Comparison of ENCODE assay signal across 8 mouse cellular contexts in the genomic region with DNA sequence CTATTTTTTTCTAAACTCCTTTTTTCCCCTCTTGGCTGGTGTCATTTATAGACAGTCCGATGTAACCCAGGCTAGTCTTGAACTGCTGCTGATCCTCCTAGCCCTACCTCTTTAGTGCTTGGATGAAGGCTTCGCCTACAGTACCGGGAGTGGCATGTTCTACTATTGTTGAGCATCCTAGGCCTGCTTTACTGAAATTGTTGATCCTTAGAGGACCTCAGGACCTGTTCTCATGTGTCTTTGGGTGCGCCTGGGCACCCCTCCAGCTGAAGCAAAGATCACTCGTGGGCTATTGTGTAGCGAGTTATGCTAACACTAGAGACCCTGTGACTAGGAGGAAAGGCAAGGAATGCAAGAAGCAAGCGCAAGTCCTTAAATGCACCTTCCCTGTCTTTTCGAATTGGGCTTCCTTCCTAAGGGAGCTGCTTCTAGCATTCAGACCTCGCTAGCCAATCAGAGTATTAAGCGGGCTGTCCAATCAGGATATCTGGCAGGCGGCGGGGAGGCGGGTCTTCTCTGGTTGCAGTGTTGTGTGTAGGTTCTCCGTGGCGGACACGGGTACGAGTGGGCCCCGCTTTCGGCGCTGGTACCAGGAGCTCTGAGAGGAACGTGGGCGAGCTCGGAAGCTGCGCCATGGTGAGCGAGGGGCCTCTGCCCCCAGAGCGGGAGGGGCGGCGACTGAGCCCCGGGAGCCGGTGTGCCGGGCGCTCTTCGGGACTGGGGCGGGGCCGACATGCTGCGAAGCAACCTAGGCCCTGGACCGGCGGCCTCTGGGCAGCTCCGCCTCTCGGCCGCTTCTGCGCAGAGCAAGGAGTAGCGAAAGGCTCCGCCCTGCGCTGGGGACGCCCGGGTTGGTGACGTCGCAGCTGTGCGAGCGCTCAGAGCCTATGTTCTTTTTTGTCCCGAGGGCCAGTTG. TPM values are rescaled to one million over a fixed set of nuclear protein-coding genes. Genes with fewer than 3 reads are reported as not detected.
DNase-seq lines count a peak whose midpoint lies in the region; ATAC-seq and TF ChIP-seq lines count a peak whose summit lies in the region.

No protein-coding gene starts in this region.

- no peak for TF ChIP-seq EP300 in ES-Bruce4 (IDR thresholded peaks at IDR 0.05; ENCODE audit: insufficient read depth, low read depth, low read length)
- TF ChIP-seq EP300 in liver, postnatal 0 days (IDR thresholded peaks at IDR 0.05; ENCODE audit: low read depth), result no peak

- no peak for TF ChIP-seq CTCF in ES-Bruce4 (IDR thresholded peaks at IDR 0.05; ENCODE audit: low read depth, low read length)
- TF ChIP-seq CTCF in liver, postnatal 0 days (IDR thresholded peaks at IDR 0.05; ENCODE audit: low read depth), result peak; percentile 53

- intact Hi-C loops in heart, postnatal 10 days (cut with DNase I), result loop anchor here (5.0 kb wide), 2 partner anchors 35 to 105 kb away; no protein-coding TSS in a partner anchor

- H3K4me3 ChIP-seq in ES-Bruce4 (ENCODE audit: low read depth, low read length), result peak overlapping the region; percentile 90
- peak overlapping the region; percentile 72 for H3K4me3 ChIP-seq in forebrain, embryonic 13.5 days
- H3K4me3 ChIP-seq in liver, postnatal 0 days (ENCODE audit: low read depth, low read length), result peak overlapping the region; percentile 69
- peak overlapping the region; percentile 66 for H3K4me3 ChIP-seq in neural tube, embryonic 14.5 days (ENCODE audit: low read depth, low read length)

- no peaks in the 10 kb centered on the region for H3K9me3 ChIP-seq in ES-Bruce4 (replicated peaks; ENCODE audit: control insufficient read depth, insufficient read depth, low read length, poor library complexity, severe bottlenecking)
- no peaks in the 10 kb centered on the region for H3K9me3 ChIP-seq in forebrain, embryonic 13.5 days (replicated peaks)
- H3K9me3 ChIP-seq in liver, postnatal 0 days (ENCODE audit: low read length), result no peaks in the 10 kb centered on the region
- H3K9me3 ChIP-seq in neural tube, embryonic 14.5 days (ENCODE audit: control insufficient read depth, low read length), result no peaks in the 10 kb centered on the region

- H3K4me1 ChIP-seq in ES-Bruce4 (ENCODE audit: control insufficient read depth, insufficient read depth, low read length), result no peaks in the 10 kb centered on the region
- peaks cover 18% of the 10 kb centered on the region for H3K4me1 ChIP-seq in forebrain, embryonic 13.5 days
- peaks cover 5% of the 10 kb centered on the region for H3K4me1 ChIP-seq in liver, postnatal 0 days (ENCODE audit: insufficient read depth)
- H3K4me1 ChIP-seq in neural tube, embryonic 14.5 days (ENCODE audit: control insufficient read depth, insufficient read depth, low read length), result 0 out of 2 replicates have a peak, but pooled peaks cover 5% of the 10 kb centered on the region

- H3K27ac ChIP-seq in ES-Bruce4 (ENCODE audit: insufficient read depth, low read length), result peak overlapping the region; percentile 77
- H3K27ac ChIP-seq in forebrain, embryonic 13.5 days, result peak overlapping the region; percentile 92
- peak overlapping the region; percentile 90 for H3K27ac ChIP-seq in liver, postnatal 0 days (ENCODE audit: low read depth)
- H3K27ac ChIP-seq in neural tube, embryonic 14.5 days (ENCODE audit: low read depth, low read length), result peak overlapping the region; percentile 91

- H3K36me3 ChIP-seq in ES-Bruce4 (ENCODE audit: control insufficient read depth, insufficient read depth, low read length, poor library complexity, severe bottlenecking), result 0 out of 2 replicates have a peak, but pooled peaks cover 2% of the 10 kb centered on the region
- peaks cover 15% of the 10 kb centered on the region for H3K36me3 ChIP-seq in forebrain, embryonic 13.5 days (ENCODE audit: poor library complexity, severe bottlenecking)
- H3K36me3 ChIP-seq in liver, postnatal 0 days (replicated peaks; ENCODE audit: insufficient read depth, low read length), result peaks cover 6% of the 10 kb centered on the region
- peaks cover 6% of the 10 kb centered on the region; the same call in 1 of the 2 replicates for H3K36me3 ChIP-seq in neural tube, embryonic 14.5 days (ENCODE audit: control insufficient read depth, insufficient read depth, low read length)

- H3K9ac ChIP-seq in ES-Bruce4 (ENCODE audit: low read depth, poor library complexity, severe bottlenecking), result peak overlapping the region; percentile 85
- peak overlapping the region; percentile 85 for H3K9ac ChIP-seq in forebrain, embryonic 13.5 days
- peak overlapping the region; percentile 72 for H3K9ac ChIP-seq in liver, postnatal 0 days (replicated peaks)
- peak overlapping the region; percentile 76 for H3K9ac ChIP-seq in neural tube, embryonic 14.5 days (replicated peaks; ENCODE audit: low read depth, low read length)

- H3K4me2 ChIP-seq in forebrain, embryonic 13.5 days, result peak overlapping the region; percentile 62
- peak overlapping the region; percentile 84 for H3K4me2 ChIP-seq in liver, postnatal 0 days (ENCODE audit: low read depth, low read length)
- peak overlapping the region; percentile 58 for H3K4me2 ChIP-seq in neural tube, embryonic 14.5 days (ENCODE audit: low read depth, low read length)

- no peaks in the 10 kb centered on the region for H3K27me3 ChIP-seq in ES-Bruce4 (ENCODE audit: control insufficient read depth, insufficient read depth, low read length, poor library complexity, severe bottlenecking)
- no peaks in the 10 kb centered on the region for H3K27me3 ChIP-seq in forebrain, embryonic 13.5 days
- H3K27me3 ChIP-seq in liver, postnatal 0 days (ENCODE audit: insufficient read depth, low read length), result no peaks in the 10 kb centered on the region
- no peaks in the 10 kb centered on the region for H3K27me3 ChIP-seq in neural tube, embryonic 14.5 days (ENCODE audit: control insufficient read depth, insufficient read depth, low read length)

- peak; percentile 97 for DNase-seq in heart, postnatal 10 days
- DNase-seq in large intestine, adult 2 months (ENCODE audit: low read depth, low spot score), result peak; percentile 91
- DNase-seq in liver, postnatal 0 days, result peak; percentile 94
- peak; percentile 94 for DNase-seq in testis, postnatal 10 days (ENCODE audit: low spot score)

- TF ChIP-seq POLR2A in ES-Bruce4 (IDR thresholded peaks at IDR 0.05; ENCODE audit: insufficient read depth, low read length), result peak; percentile 69

- WGBS in forebrain, embryonic 13.5 days, result 3% methylated on average over 52 of the region's 52 CpGs
- WGBS in large intestine, adult 2 months, result 2% methylated on average over 51 of the region's 52 CpGs
- 4% methylated on average over 52 of the region's 52 CpGs for WGBS in liver, postnatal 0 days (ENCODE audit: insufficient replicate concordance)
- WGBS in neural tube, embryonic 14.5 days, result 4% methylated on average over 52 of the region's 52 CpGs

- ATAC-seq in cerebellum, adult (ENCODE audit: insufficient number of reproducible peaks, low FRiP score, low TSS enrichment), result peak; percentile 99
- ATAC-seq in forebrain, embryonic 13.5 days, result peak; percentile 99
- peak; percentile 100 for ATAC-seq in liver, postnatal 0 days
- peak; percentile 99 for ATAC-seq in neural tube, embryonic 14.5 days (ENCODE audit: low read depth)

RNA-seq across cellular contexts. Expression of a gene that starts 34.7 kb away (rescaled TPM):
- polyA plus RNA-seq in ES-Bruce4 (2011; ENCODE audit: insufficient read depth, insufficient read length, low read depth, missing spikeins), result 2.8 and 3.1 TPM in 2 replicates
- 2.7 and 3.2 TPM in 2 replicates for polyA plus RNA-seq in forebrain, embryonic 13.5 days (2015; fragmentation: Nextera tagmentation; extraction: Ambion mirVana)
- total RNA-seq in heart, postnatal 10 days (2021), result 1 to 10 TPM; 2.8 to 3.1 TPM
- 0.15 and 0.30 TPM in 2 replicates for polyA plus RNA-seq in large intestine, adult 2 months (2012; rRNA removed)
- polyA plus RNA-seq in liver, postnatal 0 days (2015; fragmentation: Nextera tagmentation; extraction: Ambion mirVana), result 0.16 and 0.24 TPM in 2 replicates
- 4.2 and 4.8 TPM in 2 replicates for polyA plus RNA-seq in neural tube, embryonic 14.5 days (2014; fragmentation: Nextera tagmentation; extraction: Ambion mirVana)

Comparison
In these comparisons a context has a peak if more than half of its experiments do, and no peak if none do; other contexts are left out.
1. Peak in every context shown above with its lines: DNase-seq, ATAC-seq, H3K4me3 ChIP-seq and H3K27ac ChIP-seq.